Mouse (Mus musculus) T-cell, adult 2 months (primary cell): ENCODE results near the gene Ly6g6f.

Experiments used
- DNase-seq: peaks from one replicate; pipeline ENCODE4 v3.0.0; 2022; ENCODE audit warnings: low spot score

Gene Ly6g6f

DNA sequence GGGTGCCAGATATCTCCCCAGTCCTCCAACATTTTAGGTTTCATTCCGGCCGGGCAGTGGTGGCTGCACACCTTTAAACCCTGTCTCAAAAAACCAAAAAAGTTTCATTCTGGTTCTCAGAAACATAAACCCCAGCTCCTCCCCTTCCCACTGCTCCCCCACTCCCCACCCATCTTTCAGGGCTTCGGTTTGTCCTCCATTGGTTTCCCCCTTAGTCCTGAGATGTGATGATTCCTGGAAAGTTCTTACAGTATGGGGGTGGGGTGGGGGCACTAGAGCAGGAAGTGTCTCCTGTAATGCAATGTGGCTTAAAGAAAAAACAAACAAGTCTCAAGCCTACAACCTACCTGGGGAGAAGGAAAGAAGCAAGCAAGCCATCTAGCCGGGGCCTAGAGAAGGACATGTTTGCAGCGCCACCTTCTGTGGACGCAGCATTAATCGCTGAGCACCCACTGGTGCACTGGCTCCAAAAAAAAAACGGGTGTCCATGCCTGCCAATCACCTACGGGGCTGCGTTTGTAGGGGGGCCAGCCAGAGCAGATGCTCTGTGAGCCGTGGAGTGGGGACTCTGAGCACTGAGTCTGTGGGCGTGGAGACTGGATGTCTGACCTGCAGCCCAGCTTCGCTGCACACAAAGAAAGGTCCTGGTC is 20.5 kb upstream of the Ly6g6f start:
- peak; percentile 18 for DNase-seq

DNA sequence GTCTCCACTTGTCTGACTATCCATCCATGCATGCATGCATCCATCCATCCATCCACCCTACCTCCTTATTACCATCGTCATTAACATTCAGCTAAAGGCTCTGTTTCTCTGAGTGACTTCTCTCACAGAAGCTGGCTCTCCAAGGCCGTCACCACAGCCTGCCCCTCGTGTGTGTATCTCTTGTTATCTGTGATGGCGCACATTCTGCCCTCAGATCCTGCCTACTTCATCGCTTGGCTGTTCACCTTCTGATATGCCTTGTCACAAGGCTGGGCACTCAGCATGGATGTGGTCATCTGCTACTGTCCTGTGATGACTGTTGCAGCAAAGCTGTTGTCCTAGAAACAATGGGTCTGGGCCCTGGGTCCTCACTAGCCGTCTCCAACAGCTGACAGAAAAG is 19.3 kb upstream of the Ly6g6f start:
- no peak for DNase-seq

DNA sequence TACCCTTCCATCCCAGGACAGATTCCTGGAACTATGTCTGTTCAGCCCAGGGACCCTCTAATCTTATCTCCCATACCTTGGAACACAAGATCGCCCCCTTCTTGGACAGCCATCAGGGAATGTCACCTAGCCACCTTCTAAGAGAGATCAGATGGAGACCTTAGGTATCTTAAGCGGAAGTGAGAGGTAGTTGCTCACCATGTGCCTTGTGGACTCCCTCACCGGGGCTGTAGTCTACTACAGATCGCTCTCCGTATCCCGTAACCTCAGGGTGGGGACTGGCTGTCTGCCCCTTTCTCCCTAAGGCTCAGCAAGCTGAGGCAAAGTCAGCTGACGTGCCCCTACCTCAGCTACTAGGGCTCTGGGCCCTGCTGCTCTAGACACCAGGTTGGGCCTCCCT is 18.7 kb upstream of the Ly6g6f start:
- DNase-seq = no peak

DNA sequence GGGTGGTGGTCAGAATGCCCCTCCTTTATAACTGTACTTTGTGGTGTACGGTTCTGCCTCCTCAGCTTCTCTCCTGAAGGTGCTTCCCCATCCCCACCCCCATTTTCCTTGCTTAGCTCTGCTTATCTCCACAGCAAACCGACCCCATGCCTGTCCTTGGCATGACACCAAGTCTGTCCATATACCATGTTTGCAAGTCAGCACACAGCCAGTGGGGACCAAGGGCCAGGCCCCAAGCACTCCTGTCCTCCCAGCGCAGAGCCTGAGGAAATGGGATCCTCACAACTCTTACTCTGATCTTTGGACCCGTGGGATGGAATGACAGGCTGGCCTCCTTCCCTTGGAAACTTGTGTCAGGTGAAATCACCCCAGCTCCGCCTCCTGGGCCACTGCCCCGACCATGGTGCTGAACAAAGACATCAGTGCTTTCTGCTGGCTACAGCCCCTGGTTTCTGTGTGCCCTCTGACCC is 17.8 kb upstream of the Ly6g6f start:
- no peak for DNase-seq

DNA sequence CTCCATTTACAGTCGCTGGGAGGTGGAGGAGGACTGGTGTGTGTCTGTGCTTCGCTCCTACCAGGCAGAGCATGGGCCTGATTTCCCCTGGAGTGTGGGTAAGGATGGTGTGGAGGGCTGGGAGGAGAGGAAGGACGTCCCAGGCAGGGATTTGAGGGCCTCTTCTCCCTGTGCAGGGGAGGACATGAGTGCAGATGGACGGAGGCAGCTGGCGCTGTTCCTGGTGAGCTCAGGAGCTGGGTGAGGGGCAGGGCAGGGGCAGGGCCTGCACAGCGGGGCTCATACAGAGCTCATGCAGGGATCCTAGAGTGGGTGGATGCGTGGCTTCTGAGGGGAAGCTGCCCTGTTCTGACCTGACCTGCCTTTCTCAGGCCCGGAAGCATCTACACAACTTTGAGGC is 16.9 kb upstream of the Ly6g6f start:
- DNase-seq = no peak

DNA sequence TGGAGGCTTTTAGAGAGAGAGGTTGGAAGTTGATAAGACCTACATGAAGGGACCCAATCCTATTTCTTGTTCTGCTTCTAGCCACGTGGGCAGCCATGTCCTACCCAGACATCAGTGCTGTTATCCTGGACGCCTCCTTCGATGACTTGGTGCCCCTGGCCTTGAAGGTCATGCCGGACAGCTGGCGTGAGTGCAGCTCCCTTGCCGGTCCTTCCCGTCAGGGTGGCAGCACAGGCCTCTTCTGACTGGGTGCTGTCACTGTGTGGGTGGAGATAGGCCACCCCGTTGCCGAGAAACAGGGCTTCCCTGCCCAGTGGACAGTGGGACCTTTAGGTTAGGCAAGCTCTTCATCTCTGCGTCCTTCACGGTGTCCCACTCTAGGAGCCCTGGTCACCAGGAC is 15.8 kb upstream of the Ly6g6f start:
- no peak for DNase-seq

DNA sequence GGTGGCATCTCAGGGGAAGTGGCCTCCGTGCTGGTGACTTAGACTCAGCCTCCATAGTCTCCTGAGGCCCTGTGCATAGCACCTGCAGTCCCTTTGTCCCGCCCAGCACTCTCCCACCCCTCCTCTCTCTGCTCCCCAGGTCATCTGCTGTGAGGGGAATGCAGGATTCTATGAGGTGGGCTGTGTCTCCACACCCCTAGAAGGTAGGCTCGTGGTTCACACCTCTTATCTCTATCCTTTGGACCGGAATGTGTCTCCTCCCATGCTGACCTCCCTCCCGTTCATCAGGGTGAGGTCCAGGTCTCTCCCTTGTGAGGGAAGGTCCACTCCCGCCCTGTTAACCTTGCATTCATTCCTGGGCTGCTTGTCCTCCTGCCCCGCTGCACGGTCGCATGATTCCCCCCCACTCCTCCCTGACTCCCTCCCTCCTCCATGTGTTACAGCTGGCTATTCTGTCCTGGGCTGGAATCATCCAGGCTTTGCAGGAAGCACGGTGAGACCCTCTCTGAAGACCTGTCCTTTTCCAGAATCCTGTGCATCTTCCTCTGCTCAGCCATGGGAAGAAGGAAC is 14.9 kb upstream of the Ly6g6f start:
- DNase-seq = no peak

DNA sequence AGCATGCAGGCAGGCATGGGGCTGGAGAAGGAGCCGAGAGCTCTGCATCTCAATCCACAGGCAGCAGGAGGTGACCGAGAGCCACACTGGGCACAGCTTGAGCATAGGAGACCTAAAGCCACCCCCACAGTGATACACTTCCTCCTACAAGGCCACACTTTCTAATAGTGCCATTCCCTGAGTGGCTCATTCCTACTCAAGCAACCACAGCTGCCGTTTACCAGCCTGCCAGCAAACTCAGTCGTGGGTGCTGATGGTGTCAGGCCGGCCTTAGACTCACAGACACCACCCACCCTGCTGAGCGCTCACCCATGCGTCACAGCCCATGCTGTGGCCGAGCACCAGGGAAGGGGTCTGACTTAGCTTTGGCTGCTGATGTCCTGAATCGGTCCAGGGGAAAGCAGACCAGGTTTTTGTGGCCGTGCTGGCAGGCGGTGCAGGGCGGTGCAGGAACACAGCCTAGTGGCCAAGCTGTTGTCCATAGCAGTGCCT is 11.8 kb upstream of the Ly6g6f start:
- DNase-seq = no peak

DNA sequence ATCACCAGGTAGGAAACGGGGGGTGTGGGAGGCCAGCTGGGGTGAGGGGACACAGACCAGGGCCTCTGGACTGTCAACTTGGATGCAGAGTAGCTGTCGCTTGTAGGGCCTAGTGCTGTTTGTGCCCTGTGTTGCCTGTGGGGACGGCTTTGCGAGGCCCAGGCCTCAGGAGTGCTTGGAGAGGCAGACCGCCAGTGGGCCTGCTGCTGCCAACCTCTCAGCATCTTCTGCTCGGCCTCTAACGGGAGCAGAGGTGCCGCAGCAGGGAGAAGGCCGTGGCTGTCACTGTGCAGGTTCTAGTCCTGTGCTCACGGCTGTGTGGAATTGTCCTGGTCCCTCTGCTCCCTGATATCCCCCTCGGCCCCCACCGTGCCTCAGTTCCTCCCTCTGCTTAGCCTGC is 11.2 kb upstream of the Ly6g6f start:
- DNase-seq = no peak

DNA sequence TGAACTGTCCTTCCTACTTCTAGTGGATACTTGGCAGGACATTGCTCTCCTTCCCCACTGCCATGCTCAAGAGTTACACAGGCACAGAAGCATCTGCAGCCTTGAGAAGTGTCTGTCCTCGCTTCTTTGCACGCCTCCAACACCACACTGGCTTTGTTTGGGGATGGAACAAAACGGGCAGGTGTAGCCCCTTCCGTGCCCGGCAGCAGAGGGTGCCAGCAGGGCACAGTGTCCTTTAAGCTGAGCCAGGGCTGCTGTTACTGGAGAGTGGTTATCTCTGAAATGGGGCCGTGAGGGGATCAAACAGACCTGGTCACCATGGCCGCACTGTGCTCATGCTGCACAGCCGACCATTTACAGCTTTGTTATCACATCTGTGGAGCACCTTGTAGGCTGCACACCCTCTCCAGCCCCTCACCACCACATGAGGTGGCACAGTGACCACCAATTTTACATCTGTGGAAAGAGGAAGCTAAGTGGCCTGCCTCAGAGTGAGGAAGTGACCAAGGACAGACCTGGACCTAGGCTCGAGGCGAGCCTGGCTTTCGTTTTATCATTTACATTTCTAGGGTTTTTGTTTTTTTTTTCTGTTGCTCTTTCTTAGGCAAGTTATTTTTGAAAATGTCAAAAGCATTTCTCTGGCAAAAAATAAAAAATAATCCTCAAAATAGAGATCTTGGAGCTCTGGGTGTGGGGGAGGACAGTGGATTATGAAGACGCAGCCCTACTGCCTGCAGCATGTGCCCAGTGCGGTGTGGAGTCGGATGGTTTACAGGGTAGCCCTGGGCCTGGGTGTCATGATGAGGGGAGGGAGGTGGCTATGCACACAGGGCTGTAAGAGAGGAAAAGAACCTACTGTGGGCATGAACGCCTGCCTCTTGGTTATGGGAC is 9.3 kb upstream of the Ly6g6f start:
- no peak for DNase-seq

DNA sequence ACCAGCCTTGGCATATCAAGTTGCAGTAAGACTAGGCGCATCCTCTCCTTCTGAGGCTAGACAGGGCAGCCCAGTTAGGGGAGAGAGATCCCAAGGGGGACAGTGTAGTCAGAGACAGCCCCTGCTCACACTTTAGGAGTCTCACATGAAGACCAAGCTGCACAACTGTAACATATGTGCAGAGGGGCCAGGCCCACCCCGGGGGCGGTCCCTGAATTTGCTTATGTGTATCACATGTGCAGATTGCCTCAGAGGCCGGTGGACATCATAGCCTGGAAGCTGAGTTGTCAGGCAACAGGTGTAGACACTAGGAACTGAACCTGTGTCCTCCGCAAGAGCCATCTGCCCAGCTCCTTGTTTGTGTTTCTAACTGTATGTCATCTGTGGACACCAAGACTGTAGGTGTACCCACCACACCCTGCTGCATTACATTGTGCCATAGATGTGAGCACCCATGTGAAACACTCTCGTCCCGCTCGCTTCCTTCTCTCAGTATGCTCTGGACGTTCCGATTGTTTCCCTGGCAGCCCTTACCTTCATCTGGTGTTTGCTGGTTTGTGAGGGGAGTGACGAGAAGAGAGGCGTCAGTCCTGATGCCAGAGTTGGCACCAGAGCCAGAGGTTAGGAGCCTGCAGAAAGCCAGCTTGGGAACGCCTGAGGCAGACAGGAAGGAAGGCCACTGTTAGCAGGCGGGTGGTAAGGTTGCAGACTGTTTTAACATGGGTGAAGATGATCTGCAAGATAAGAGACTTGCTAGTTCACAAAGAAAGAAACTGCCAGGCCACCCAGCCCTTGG is 7.2 kb upstream of the Ly6g6f start:
- no peak for DNase-seq

DNA sequence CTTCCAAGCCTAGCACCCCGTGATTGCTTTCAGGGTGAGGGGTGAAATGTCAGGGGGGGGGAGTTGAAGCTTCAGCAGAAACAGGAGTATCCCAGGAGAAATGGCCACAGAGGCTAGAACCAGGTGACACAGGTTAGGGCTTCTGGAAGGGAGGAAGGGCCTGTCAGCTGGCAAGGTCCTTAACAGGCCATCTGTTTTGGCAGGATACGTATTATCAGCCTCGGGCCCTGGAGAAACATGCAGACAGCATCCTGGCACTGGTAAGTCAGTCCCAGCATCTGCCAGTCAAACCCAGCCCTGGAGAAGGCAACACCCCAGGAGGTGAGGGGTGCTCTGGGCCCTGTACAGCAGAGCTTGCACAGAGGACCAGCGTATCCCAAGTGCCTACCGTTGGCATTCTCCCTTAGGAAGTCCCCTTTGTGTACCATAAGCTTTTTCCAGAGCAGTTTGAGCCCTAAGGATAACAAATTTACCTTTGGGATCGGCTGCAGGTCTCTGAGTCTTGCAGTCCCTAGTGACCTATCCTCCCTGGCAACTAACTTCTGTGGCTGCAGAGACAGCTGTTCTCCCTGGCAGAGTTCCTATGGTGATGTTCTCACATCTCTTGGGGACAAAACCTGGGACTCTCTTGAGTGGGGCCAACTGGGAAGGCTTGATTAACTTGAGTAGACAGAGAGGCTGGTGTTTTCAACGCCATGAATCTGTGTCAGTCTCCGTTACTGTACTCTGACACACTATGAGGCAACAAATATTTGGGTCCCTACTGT is 4.9 kb upstream of the Ly6g6f start:
- DNase-seq = no peak

DNA sequence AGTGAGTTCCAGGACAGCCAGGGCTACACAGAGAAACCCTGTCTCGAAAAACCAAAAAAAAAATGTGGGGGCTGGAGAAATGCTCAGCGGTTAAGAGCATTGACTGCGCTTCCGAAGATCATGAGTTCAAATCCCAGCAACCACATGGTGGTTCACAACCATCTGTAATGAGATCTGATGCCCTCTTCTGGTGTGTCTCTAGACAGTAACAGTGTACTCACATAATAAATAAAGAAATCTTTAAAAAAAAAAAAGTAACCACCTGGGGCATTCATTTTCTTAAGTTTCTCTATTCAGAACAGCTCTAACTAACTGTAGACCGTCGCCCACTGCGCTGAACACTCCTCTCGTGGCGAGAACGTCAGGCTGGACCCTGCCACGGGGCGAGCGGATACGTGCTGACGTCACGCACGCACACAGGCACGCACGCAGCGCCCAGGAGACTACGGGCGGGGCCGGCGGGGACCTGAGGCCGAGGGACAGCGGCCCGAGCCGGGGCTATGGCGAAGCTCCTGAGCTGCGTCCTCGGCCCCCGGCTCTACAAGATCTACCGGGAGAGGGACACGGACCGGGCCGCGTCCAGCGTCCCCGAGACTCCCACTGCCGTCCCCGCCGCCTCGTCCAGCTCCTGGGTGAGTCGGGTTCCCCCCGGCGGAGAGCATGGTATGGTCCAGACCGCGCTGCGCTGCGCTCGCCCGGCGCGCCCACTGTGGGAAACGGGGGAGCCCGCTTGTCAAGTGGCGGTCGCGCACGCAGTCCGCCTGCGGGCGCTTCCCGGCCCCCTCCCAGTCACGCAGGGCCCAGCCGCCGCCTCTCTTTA is 3.6 kb upstream of the Ly6g6f start, which contains the start of gene Abhd16a:
Gene Abhd16a, plus strand, starts transcription at position 439 of the 820 bp plus-strand sequence.
- peak; percentile 90 for DNase-seq

DNA sequence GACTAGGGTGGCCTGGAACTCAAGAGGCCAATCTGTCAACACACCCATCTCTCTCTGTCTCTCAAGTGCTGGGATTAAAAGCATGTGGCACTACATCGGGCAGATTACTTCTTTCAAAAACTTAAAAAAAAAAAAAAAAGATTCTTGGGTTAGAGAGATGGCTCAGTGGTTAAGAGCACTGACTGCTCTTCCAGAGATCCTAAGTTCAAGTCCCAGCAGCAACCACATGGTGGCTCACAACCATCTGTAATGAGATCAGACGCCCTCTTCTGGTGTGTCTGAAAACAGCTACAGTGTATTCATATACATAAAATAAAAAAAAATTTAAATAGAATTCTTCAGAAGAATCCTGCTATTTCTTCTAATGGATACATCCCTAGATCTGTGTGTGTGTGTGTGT is 2.7 kb upstream of the Ly6g6f start:
- peak; percentile 41 for DNase-seq

DNA sequence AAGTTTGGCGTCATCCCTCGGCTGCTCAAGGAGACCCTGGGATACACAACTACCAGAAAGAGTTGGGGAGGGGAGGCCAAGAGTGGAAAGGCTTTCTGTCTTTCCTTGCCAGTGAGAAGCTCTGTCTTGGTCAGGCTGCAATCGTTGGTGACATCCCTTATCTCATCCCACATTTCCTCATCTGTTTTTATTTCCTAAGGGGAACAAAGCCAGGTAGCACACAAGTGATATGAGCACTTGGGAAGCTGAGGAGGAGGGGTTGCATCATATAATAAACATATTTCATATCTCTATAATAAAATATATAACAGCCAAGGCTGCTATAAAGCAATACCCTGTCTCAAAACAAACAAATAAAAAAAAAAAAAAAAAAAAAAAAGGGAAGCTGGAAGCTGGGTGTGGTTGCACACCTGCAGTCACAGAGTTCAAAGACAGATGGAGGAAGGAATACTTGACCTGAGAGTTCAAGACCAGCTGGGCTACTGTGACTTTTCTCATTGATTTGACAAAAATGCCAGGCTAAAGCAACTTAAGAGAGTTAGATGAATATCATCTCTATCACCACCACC is 1.4 kb downstream of the Ly6g6f start:
- DNase-seq = no peak

DNA sequence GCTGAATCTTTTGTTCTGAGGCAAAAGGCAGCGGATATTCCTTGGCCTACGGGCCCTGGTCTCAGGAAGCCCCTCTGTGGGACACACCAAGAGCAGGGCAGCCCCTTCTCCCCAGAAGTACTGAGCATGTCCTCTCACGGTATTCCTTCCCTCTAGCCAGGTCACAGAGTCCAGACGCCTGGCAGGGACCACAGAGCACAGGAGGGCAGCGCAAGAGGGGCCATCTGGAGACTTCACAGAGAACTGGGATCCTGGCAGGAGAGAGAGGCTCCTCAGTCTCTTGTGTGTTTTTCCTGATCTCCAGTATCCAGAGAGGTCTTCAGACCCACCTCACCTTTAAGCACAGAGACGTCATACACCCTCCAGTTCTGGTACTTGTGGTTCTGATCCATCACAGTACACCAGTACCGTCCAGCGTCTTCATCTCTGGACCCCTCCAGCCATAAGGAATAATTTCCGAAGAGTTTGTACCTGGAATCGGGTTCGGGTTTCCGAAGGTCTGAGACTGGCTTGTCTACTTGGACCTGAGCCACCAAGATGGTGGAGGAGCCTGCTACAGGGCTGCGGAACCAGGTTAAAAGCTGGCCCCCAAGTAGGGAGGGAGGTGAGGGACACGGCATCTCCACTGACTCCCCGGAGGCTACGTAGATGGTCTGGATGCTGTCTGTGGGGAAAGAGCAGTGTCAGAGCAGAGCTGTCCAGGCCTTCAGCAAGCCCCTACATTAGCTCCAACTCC is 2.4 kb downstream of the Ly6g6f start:
- no peak for DNase-seq

DNA sequence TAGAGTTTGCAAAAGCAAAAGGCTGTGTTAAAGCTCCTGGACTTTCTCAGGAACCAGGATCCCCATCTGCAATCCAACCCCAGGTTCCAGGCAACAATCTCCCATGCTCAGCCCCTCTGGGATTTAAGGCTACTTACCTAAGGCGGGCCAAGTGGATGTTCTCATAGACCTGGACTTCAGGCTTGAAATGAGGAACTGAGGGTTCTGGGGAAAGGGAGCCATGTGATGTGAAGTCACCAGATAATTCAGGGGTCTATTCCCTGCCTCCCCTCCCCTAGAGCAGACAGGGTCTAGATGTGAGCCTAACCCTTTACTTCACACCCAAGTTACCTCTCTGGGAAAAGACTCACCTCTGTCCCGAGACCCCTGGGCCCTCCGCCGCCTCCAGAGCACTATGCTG is 4.7 kb downstream of the Ly6g6f start:
- no peak for DNase-seq

DNA sequence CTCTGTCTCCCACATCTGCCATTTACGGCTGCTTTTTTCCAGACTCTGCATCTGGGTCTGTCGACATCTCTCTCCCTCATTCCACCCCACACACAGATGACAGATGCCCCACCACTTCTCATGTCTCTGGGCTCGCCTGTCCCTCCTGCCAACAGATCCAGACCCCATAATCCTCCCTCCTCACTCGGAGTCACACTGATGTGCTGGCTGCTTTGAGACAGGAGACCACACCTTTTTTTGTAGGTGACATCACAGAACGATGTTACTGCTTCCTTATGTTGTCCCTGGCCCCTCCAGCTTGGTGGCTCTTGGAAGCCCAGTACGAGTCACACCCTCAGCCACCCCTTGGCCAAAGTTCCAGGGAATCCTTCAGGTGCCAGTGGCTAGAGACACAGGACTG is 5.2 kb downstream of the Ly6g6f start:
- DNase-seq = no peak

DNA sequence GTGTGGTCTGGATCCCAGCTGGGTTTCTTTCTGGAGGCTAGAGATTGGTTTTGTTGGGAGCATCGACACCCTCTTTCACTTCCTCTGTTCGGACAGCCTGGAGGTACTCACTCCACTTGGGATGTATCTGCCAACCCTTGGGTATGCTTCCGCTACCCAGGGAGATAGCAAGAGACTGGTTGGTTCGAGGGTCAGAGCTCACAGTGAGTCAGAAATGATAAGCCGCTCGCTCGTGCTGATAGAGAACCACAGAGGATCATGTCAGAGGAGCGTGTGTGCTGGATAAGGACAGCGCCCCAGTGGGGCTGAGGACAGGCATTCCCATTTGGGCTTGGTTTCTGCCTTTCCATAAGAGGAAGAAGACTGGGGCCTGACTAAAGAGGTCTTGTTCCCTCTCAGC is 5.6 kb downstream of the Ly6g6f start:
- no peak for DNase-seq
